Mouse (Mus musculus) midbrain, embryonic 12.5 days (tissue): ENCODE results near the gene Atp6ap1l. TPM values are rescaled to one million over a fixed set of nuclear protein-coding genes. Genes with fewer than 3 reads are reported as not detected.

Source experiments
- ATAC-seq: fragments of 200-750 bp; cut with Nextera tagmentation; 2 replicates; pipeline ENCODE4 v1.8.0; 2017; ENCODE audit warnings: low read depth, moderate TSS enrichment, moderate library complexity; ENCODE audit not compliant: low FRiP score
- H3K27ac ChIP-seq: fragments of 300-500 bp; sonication (generic); replicated peaks from 2 replicates; pipeline ENCODE4 v1.5.1; 2016; ENCODE audit warnings: mild to moderate bottlenecking
- H3K27me3 ChIP-seq: fragments of 300-500 bp; sonication (generic); 2 replicates; pipeline ENCODE4 v1.6.1; 2016; ENCODE audit warnings: mild to moderate bottlenecking
- H3K36me3 ChIP-seq: fragments of 300-500 bp; sonication (generic); 2 replicates; pipeline ENCODE4 v1.6.1; 2016
- H3K4me1 ChIP-seq: fragments of 300-500 bp; sonication (generic); 2 replicates; pipeline ENCODE4 v1.6.1; 2016
- H3K4me2 ChIP-seq: fragments of 300-500 bp; sonication (generic); replicated peaks from 2 replicates; pipeline ENCODE4 v1.6.1; 2016; ENCODE audit warnings: mild to moderate bottlenecking, moderate library complexity
- H3K4me3 ChIP-seq: fragments of 300-500 bp; sonication (generic); 2 replicates; pipeline ENCODE4 v1.5.1; 2016; ENCODE audit warnings: mild to moderate bottlenecking
- H3K9ac ChIP-seq: fragments of 300-500 bp; sonication (generic); replicated peaks from 2 replicates; pipeline ENCODE4 v1.6.1; 2016; ENCODE audit warnings: mild to moderate bottlenecking, moderate library complexity
- H3K9me3 ChIP-seq: fragments of 300-500 bp; sonication (generic); 2 replicates; pipeline ENCODE4 v1.6.1; 2016; ENCODE audit warnings: mild to moderate bottlenecking
- WGBS: fragments of 180-500 bp; shearing (Covaris S2); methylation state at CpG from one replicate; pipeline ENCODE4 v1.1.7; 2016; 5-methylcytosine and 5-hydroxymethylcytosine counted together
- polyA plus RNA-seq: library from polyadenylated mRNA; unstranded; fragments of >200 nt; fragmentation: Nextera tagmentation; extraction: Ambion mirVana; gene quantifications from 2 replicates; pipeline ENCODE4 v1.2.1, GENCODE M21; 2016

The Atp6ap1l gene
- polyA plus RNA-seq, 1 experiment from 2014 or later: not detected

DNA sequence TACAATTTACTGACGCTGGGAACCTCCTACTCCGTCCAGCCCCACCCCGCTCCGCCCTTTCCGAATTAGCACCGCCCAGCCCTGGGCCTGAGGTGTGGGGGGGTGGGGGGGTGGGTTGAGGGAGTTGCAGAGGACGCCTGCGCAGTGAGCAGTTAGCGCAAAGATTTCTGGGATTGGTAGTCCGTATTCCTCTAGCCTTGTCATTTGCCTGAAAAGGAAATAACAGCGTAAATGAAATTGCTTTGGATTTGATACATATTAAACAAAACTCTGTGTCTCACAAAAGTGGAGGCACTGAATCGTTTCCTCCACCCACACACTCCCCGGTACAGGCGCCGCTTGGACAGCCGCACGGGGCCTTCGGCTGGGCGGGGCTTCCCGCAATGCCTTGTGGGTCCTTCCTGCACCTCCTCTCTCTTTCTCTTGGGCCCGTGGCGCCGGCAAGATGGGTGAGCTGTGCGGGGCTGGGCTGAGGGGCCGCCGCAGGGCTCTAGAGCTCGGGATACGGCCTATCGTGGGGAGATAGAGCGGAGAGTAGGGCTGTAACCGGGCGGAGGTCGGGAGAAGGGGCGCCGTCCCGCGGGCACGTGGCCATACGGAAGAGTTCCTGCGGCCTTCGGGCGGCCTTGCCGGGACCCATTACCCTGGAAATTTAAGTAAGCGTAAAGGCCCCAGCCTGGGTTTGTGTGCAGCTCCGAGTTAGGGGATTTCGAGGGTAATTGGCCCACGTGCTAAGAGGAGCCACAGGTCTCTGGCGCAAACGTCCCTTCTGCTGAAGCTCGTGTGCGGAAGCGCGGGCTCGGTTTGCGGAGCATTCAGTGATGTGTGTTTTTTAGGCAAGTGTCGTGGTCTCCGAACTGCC lies 17.8 kb upstream of the Atp6ap1l start, which contains the start of gene Rps23:
Gene Rps23, plus strand, starts transcription at position 208 of the 862 bp plus-strand sequence.
- no peaks in the 10 kb centered on the region for H3K27me3 ChIP-seq
- no peaks in the 10 kb centered on the region for H3K9me3 ChIP-seq
- ATAC-seq: peak; percentile 98
- under 1% methylated on average over 57 of the region's 57 CpGs for whole genome bisulfite sequencing
- H3K4me1 ChIP-seq: peaks cover 6% of the 10 kb centered on the region; the same call in 1 of the 2 replicates
- H3K4me3 ChIP-seq: peak within 1 kb of the TSS; percentile 77
- peaks cover 32% of the 10 kb centered on the region for H3K36me3 ChIP-seq
- H3K27ac ChIP-seq: peak within 1 kb of the TSS; percentile 67
- peak within 1 kb of the TSS; percentile 67 for H3K4me2 ChIP-seq
- peak within 1 kb of the TSS; percentile 91 for H3K9ac ChIP-seq

DNA sequence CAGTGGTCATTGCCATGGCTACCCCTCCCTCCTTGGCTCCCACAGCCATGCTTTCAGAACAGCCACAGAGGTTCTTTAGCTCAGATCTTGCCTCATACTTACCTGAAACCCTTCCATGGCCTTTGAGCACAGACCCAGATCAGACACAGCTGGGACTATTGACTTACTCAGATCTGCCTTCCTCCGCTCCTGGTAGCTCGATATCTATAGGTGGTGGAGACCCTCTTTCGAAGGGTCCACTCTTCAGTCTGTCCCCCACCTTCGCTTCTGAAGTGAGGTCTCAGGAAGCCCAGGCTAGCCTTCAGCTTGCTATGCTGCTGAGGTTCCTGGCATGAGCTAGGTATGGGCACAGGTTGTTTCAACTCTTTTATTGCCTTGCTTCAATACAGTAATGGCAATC lies 9.6 kb upstream of the Atp6ap1l start:
- H3K4me2 ChIP-seq: no peak overlapping the region
- H3K27ac ChIP-seq: no peak overlapping the region
- no peaks in the 10 kb centered on the region for H3K9me3 ChIP-seq
- no peaks in the 10 kb centered on the region for H3K36me3 ChIP-seq
- H3K9ac ChIP-seq: no peak overlapping the region
- peaks cover 13% of the 10 kb centered on the region for H3K4me1 ChIP-seq
- 95% methylated on average over 4 of the region's 4 CpGs for WGBS
- H3K4me3 ChIP-seq: no peak overlapping the region
- no peak for ATAC-seq
- H3K27me3 ChIP-seq: no peaks in the 10 kb centered on the region

DNA sequence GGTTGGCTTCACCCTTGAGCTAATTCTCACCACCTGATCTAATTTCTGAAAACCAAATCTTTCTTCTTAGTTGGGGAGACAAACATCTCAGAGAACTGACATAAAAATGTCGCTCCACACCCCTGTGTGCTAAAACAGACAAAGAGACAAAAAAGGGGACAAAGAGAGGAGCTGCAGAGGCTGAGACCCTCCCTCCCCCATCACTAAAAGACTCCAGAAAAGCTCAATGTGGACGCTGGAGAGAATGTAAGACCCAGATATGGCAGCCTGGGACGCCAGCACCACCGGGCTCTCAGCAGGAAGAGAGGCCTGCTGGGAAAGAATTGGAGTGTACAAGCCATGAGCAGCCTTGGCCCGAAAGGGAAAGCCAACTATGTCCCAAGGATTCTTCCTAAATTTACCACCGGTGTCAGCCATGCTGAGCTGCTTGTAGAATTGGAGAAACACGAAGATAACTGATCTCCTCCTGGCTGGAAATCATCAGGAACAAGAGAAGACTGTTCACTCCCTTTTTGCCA lies 8.6 kb upstream of the Atp6ap1l start:
- WGBS: 46% methylated on average over 7 of the region's 7 CpGs
- 0 out of 2 replicates have a peak, but pooled peaks have one; percentile 23 for ATAC-seq
- Histone ChIP-seq H3K4me2 (no peak overlapping the region), H3K36me3 (no peaks in the 10 kb centered on the region), H3K9me3 (no peaks in the 10 kb centered on the region), H3K27ac (peak overlapping the region; percentile 20; the same call in 1 of the 2 replicates), H3K4me3 (no peak overlapping the region), H3K9ac (no peak overlapping the region), H3K27me3 (no peaks in the 10 kb centered on the region), H3K4me1 (peaks cover 13% of the 10 kb centered on the region)

DNA sequence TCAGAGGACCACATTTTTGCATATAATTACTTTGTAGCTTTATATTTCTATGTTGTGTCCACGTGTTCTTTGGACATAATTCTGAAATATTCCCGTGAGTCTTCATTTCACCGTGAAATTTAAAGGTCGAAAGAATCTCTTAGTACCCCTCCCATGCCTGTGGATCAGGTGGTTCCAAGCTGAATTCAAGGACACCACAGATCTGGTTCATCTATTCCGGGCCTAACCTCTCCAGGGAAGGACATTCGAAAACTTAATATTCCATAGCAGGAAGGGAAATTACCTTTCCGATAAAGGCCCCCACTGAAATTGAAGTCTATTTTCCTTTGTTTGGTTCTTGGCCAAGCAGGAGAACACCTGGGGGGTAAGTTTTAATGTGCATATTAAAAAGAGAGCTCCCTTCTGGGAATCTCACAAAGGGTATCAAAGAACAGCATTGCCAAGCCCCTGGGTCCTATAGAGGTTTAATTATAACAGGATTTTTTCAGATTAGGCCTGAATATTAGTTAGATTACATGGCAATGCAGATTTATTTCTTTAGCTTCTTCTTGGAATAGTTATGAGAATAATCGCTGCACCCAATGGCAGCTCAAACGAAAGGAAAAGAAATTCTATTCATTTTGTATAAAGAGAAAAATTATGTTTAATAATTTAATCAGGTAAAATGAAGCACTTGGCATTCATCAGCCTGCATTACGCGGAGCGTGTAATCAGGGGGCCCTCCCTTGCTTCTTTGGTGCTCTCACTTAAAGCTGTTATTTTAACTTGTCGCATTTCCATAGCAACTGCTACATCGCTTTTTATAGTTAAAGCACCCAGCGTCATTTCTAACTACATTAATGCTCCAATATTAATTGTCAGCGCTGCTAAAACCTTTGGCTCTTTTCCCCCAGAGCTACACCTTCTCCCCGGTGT lies 7.9 kb upstream of the Atp6ap1l start:
- Histone ChIP-seq H3K27ac (0 out of 2 replicates have a peak overlapping the region, but pooled peaks have one; percentile 20), H3K4me2 (no peak overlapping the region), H3K4me1 (peaks cover 13% of the 10 kb centered on the region), H3K9ac (no peak overlapping the region), H3K4me3 (no peak overlapping the region), H3K27me3 (no peaks in the 10 kb centered on the region), H3K9me3 (no peaks in the 10 kb centered on the region), H3K36me3 (no peaks in the 10 kb centered on the region)
- 63% methylated on average over 17 of the region's 17 CpGs for WGBS
- ATAC-seq: peak; percentile 39; the same call in 1 of the 2 replicates

DNA sequence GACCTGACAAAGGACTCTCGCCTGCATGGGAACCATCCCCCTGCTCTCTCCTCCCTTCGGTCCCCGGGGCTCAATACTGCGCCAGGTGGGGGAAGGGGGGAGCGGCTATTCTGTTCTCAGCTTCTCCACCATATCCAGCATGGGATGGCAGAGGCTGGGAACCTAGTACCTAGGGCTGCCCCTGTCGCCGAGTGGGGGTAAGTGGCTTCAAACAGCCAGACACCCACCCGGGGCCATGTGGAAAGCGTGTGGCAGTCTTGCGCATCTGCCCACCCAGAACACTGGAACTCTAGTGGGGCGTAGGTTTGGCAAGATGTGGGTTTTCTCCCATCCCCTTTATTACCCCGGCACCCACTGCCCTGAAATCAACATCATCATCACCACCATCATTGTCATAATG lies 2.2 kb upstream of the Atp6ap1l start:
- Histone ChIP-seq H3K27me3 (no peaks in the 10 kb centered on the region), H3K4me1 (no peaks in the 10 kb centered on the region), H3K4me2 (no peak overlapping the region), H3K27ac (no peak overlapping the region), H3K36me3 (no peaks in the 10 kb centered on the region), H3K9me3 (no peaks in the 10 kb centered on the region), H3K4me3 (no peak overlapping the region), H3K9ac (no peak overlapping the region)
- 0 out of 2 replicates have a peak, but pooled peaks have one; percentile 12 for ATAC-seq
- 86% methylated on average over 12 of the region's 12 CpGs for WGBS

DNA sequence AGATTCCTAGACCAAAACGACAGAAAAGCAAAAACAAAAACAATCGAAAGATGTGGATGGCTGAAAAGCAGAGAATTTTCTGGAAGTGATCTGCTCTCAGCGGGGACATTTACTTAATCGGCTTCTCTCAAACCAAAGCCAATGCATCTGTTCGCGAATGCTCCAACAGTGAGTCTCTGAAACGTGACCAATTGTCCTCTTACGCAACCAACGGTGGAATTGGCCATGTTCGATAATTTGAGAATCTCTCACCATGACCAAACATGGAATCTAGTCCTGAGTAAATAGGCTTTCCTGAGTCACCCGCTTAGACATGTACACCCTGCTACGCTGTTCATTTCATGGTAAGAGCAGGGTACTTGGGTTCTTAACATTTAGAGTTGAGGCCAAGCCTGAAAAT lies 8.3 kb downstream of the Atp6ap1l start:
- no peak overlapping the region for H3K9ac ChIP-seq
- H3K27me3 ChIP-seq: no peaks in the 10 kb centered on the region
- H3K4me3 ChIP-seq: no peak overlapping the region
- H3K27ac ChIP-seq: no peak overlapping the region
- H3K4me2 ChIP-seq: no peak overlapping the region
- 88% methylated on average over 12 of the region's 12 CpGs for WGBS
- no peaks in the 10 kb centered on the region for H3K36me3 ChIP-seq
- H3K9me3 ChIP-seq: no peaks in the 10 kb centered on the region
- H3K4me1 ChIP-seq: no peaks in the 10 kb centered on the region
- ATAC-seq: no peak

DNA sequence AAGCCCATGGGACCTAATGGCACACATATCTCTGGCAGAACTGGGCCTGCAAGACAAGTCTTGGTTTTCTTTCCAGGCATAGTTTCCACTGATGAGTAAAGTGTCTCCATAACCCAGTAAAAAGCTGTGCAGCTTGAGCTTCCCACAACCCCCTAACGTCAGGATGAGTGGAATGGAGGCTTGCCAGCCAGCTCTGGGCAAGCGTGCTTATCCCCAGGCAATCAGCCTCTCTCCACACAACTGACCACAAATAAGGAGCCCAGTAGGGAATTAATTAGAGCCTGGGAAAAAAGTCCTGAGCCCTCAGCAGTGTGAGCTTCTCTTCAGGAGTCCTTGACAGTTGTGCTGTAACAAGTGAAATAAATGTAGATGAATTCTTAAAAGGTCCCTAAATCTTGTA lies 9.1 kb downstream of the Atp6ap1l start:
- WGBS: 15% methylated on average over 2 of the region's 2 CpGs
- H3K4me3 ChIP-seq: no peak overlapping the region
- H3K36me3 ChIP-seq: no peaks in the 10 kb centered on the region
- no peaks in the 10 kb centered on the region for H3K4me1 ChIP-seq
- no peaks in the 10 kb centered on the region for H3K27me3 ChIP-seq
- no peak overlapping the region for H3K27ac ChIP-seq
- H3K4me2 ChIP-seq: no peak overlapping the region
- H3K9ac ChIP-seq: no peak overlapping the region
- no peak for ATAC-seq
- no peaks in the 10 kb centered on the region for H3K9me3 ChIP-seq

DNA sequence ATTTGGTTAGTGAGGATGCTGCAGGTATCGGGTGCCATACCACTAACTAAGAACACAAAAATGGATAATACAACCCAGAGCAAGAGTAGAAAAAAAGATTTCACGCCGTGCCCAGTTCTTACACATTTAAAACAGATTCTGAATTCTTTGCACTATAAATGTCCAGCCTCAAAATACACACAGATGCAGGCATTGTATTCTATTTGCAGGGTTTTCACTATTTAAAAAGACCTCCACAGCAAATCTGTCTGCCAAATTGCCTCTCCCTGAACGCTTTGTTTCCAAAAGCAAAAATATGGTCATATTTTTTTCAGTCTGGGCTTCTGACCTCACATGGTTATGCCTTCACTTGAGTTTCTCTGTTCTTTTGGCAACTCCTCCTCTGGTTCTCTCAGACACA lies 10.3 kb downstream of the Atp6ap1l start:
- Histone ChIP-seq H3K9me3 (no peaks in the 10 kb centered on the region), H3K27me3 (no peaks in the 10 kb centered on the region), H3K27ac (no peak overlapping the region), H3K4me1 (no peaks in the 10 kb centered on the region), H3K4me3 (no peak overlapping the region), H3K36me3 (no peaks in the 10 kb centered on the region), H3K9ac (no peak overlapping the region), H3K4me2 (no peak overlapping the region)
- ATAC-seq: no peak
- 89% methylated on average over 4 of the region's 4 CpGs for WGBS

DNA sequence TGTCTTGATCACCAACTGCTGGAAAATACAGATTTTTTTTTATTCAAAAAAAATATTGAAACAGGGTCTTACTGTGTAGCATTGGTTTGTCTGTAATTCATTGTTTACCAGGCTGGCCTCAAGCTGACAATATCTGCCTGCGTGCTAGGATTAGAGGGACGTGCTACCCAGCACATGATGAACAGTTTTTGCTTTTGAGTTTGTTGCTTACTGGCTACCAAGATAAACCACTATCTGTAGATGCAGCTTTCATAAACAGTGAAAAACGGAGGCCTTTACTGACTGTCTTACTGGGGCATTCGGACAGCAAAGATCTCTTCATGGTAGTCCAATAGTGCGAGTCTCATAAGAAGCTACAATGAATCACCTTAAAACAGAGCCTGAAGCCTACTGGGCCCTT lies 15.0 kb downstream of the Atp6ap1l start:
- no peak overlapping the region for H3K4me3 ChIP-seq
- 0 out of 2 replicates have a peak, but pooled peaks cover 7% of the 10 kb centered on the region for H3K4me1 ChIP-seq
- H3K27ac ChIP-seq: no peak overlapping the region
- H3K4me2 ChIP-seq: no peak overlapping the region
- no peaks in the 10 kb centered on the region for H3K36me3 ChIP-seq
- WGBS: 91% methylated on average over 5 of the region's 5 CpGs
- no peak overlapping the region for H3K9ac ChIP-seq
- ATAC-seq: no peak
- no peaks in the 10 kb centered on the region for H3K9me3 ChIP-seq
- 0 out of 2 replicates have a peak, but pooled peaks cover 9% of the 10 kb centered on the region for H3K27me3 ChIP-seq

DNA sequence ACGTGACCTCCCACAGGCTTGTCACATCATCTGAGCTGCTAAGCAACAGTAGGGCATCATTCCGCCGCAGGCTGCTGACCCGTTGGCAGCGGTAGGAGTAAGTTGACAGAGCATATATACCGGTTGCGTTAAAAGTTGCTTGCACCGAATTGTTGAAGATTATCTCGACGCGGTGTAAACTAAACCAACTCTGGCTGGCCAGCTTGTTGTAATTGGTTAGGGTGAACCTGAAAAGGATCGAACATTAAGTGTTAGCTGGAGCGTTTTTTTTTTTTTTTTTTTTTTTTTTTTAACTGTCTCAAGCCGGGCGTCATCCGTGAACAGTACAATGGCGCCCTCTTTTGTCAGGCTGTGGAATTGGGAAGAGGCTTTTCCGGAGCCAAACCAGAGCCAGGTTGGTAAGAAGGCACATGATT lies 18.6 kb downstream of the Atp6ap1l start:
- Histone ChIP-seq H3K4me1 (0 out of 2 replicates have a peak, but pooled peaks cover 7% of the 10 kb centered on the region), H3K9me3 (no peaks in the 10 kb centered on the region), H3K9ac (no peak overlapping the region), H3K27me3 (0 out of 2 replicates have a peak, but pooled peaks cover 11% of the 10 kb centered on the region), H3K4me2 (peak overlapping the region; percentile 61), H3K4me3 (peak overlapping the region; percentile 39), H3K36me3 (no peaks in the 10 kb centered on the region), H3K27ac (no peak overlapping the region)
- peak; percentile 74 for ATAC-seq
- under 1% methylated on average over 18 of the region's 18 CpGs for WGBS

DNA sequence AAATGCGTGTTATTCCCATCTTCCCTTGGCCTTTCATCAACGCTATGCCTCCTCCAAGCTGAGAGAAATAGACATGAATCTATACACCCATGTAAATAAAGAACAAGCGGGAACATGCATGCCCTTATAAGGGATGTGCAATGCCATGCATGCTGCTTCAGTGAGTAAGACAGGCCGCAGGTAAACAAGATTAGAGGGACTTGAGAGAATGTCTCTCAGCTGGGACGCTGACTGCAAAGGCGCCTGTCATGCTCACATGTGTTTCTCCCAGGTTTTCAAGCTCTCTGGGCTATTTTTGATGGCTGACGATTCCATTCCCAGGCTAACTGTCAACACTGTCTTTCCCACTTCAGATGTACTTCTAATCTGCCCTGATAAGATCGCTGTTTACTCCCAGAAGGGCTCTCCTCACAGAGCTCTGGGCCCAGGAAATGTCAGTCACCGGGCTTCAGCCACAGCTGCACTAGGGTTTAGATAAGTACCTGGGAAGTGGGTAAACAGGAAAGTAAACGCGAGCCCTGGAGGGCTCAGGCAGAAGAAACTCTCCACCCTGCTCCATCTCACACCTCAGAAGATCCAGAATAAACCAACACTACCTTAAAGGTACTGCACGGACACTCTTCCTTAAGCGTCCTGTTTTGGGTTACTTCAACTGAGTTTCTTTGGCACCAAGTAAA lies 19.2 kb downstream of the Atp6ap1l start:
- Histone ChIP-seq H3K36me3 (no peaks in the 10 kb centered on the region), H3K9ac (no peak overlapping the region), H3K27ac (no peak overlapping the region), H3K4me2 (peak overlapping the region; percentile 61), H3K27me3 (0 out of 2 replicates have a peak, but pooled peaks cover 11% of the 10 kb centered on the region), H3K4me3 (peak overlapping the region; percentile 39; the same call in 1 of the 2 replicates), H3K4me1 (0 out of 2 replicates have a peak, but pooled peaks cover 7% of the 10 kb centered on the region), H3K9me3 (no peaks in the 10 kb centered on the region)
- 52% methylated on average over 13 of the region's 13 CpGs for WGBS
- ATAC-seq: no peak; the same call in 1 of the 2 replicates
